ENCODE assay signal across 40 mouse cellular contexts in the genomic region with DNA sequence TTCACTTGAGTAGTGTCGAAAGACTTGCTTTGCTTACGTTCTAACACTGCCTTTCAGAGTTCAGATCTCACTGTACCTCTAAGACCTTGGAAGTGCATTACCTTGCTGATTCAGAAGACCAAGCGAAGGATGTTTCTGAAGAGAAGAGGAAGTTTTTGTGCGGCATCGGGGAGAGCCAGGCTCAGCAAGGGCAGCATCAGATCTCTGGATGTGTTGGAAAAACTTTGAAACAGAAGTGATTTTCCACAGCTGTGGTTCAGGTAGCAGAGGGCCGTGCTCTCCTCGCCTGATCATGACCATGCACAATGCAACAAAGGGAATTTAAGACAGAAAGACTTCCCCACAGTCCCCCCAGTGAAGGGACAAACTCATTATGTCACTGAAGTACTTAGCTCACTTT. TPM values are rescaled to one million over a fixed set of nuclear protein-coding genes. Genes with fewer than 3 reads are reported as not detected.
"Had no signal": no experiment of that assay in that cellular context is flagged by ENCODE, and none has a peak within 500 bp of the region (broad histone marks: within the 10 kb centered on the region; RNA-seq: fewer than 3 reads in every experiment).

No protein-coding gene starts in this region.

- H3K9me3 ChIP-seq: embryonic facial prominence, embryonic 10.5 days; embryonic facial prominence, embryonic 12.5 days; embryonic facial prominence, embryonic 13.5 days; embryonic facial prominence, embryonic 15.5 days; forebrain, embryonic 10.5 days; forebrain, embryonic 12.5 days; forebrain, embryonic 13.5 days; forebrain, embryonic 15.5 days had no signal

- H3K4me1 ChIP-seq: embryonic facial prominence, embryonic 10.5 days; embryonic facial prominence, embryonic 12.5 days; embryonic facial prominence, embryonic 13.5 days; embryonic facial prominence, embryonic 15.5 days; forebrain, embryonic 10.5 days; forebrain, embryonic 12.5 days; forebrain, embryonic 13.5 days; forebrain, embryonic 15.5 days had no signal

- DNase-seq: cerebellum, adult 2 months; cerebellum, adult 8-10 months; cerebellum, adult 9-10 months; cerebellum, adult 9-11 months; cerebellum, postnatal 10 days; cerebellum, postnatal 14 days; cerebellum, postnatal 25 days; cerebellum, postnatal 36 days; embryo, embryonic 11 days; forebrain, postnatal 0 days; gastrocnemius, adult 2 months; gastrocnemius, postnatal 10 days; gastrocnemius, postnatal 14 days; gastrocnemius, postnatal 25 days; gastrocnemius, postnatal 36 days; heart, adult 18-20 months; heart, adult 2 months had no signal

- H3K27me3 ChIP-seq: embryonic facial prominence, embryonic 12.5 days; embryonic facial prominence, embryonic 13.5 days; embryonic facial prominence, embryonic 15.5 days; forebrain, embryonic 12.5 days; forebrain, embryonic 13.5 days; forebrain, embryonic 15.5 days had no signal

- H3K4me3 ChIP-seq: embryonic facial prominence, embryonic 10.5 days; embryonic facial prominence, embryonic 12.5 days; embryonic facial prominence, embryonic 13.5 days; embryonic facial prominence, embryonic 15.5 days; erythroblast, embryonic 14.5 days; forebrain, embryonic 10.5 days; forebrain, embryonic 12.5 days; forebrain, embryonic 13.5 days; forebrain, embryonic 15.5 days; gastrocnemius, adult 2 months; heart, adult 2 months had no signal

- H3K27ac ChIP-seq: embryonic facial prominence, embryonic 10.5 days; embryonic facial prominence, embryonic 12.5 days; embryonic facial prominence, embryonic 13.5 days; embryonic facial prominence, embryonic 15.5 days; forebrain, embryonic 10.5 days; forebrain, embryonic 12.5 days; forebrain, embryonic 13.5 days; forebrain, embryonic 15.5 days; gastrocnemius, adult 2 months; heart, adult 2 months had no signal

RNA-seq across cellular contexts. Expression of a gene that starts 18.2 kb away (rescaled TPM):
- total RNA-seq: common myeloid progenitor, adult 5-6 weeks; forebrain, postnatal 0 days; gastrocnemius, adult 18-20 months; gastrocnemius, adult 2 months; gastrocnemius, adult 8-10 months; gastrocnemius, postnatal 10 days; gastrocnemius, postnatal 14 days; gastrocnemius, postnatal 25 days; gastrocnemius, postnatal 36 days; gastrocnemius, postnatal 4 days; granulocyte monocyte progenitor cell, adult 5-6 weeks; heart, adult 18-20 months; heart, adult 2 months; heart, adult 8-10 months had no signal
- polyA plus RNA-seq: cerebellum, adult 2 months; cortical plate, adult 2 months; embryonic facial prominence, embryonic 10.5 days; embryonic facial prominence, embryonic 11.5 days; embryonic facial prominence, embryonic 13.5 days; embryonic facial prominence, embryonic 14.5 days; embryonic facial prominence, embryonic 15.5 days; erythroblast, embryonic 14.5 days; forebrain, embryonic 10.5 days; forebrain, embryonic 11.5 days; forebrain, embryonic 12.5 days; forebrain, embryonic 13.5 days; forebrain, embryonic 14.5 days; forebrain, embryonic 15.5 days; forebrain, embryonic 16.5 days; forebrain, postnatal 0 days; frontal cortex, adult 2 months; gonadal fat pad, adult 2 months; heart, adult 2 months had no signal
